Mouse (Mus musculus) heart, adult 11 months (tissue): ENCODE results near the gene Alkbh3.

Experiments
- DNase-seq: peaks from one replicate; pipeline ENCODE4 v3.0.0; 2022

Alkbh3 gene

DNA sequence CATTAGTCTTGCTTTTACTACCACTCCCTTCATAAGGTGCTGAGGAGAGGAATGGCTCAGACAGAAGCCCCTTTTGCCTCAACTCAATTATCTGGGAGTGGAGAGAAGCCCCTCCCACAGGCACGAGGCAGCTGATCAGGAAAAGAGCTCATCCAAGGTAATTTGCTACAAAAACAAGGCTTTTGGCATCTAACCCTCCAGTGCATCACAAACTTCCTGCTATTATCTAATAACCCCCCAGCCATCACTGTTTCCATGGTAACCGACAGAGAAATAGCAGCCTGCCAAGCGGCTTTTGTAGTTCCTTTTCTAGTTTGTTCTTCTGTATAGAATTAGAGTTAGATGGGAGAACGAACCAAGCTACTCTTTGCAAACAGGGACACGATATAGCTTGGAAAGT, 18.3 kb downstream of the Alkbh3 start:
- DNase-seq = peak; percentile 94

DNA sequence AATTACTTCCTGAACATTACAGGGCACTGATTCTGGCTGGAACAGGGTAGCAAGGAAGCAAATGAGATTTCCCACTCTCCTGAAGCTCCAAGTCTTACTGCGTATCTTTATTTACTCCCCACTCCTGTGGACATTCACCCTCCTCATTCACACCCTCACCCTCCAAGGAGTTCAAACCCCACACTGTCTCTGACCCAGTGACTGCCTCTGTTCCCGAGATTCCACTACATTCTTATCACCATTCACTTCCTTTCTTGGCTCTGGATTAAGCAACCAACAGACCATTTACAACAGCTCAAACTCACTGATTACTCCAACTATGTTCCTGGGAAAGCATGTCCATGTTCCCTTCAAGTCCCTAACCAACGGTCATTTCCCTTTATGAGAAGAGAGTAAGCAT, 19.3 kb downstream of the Alkbh3 start:
- peak; percentile 88 for DNase-seq

DNA sequence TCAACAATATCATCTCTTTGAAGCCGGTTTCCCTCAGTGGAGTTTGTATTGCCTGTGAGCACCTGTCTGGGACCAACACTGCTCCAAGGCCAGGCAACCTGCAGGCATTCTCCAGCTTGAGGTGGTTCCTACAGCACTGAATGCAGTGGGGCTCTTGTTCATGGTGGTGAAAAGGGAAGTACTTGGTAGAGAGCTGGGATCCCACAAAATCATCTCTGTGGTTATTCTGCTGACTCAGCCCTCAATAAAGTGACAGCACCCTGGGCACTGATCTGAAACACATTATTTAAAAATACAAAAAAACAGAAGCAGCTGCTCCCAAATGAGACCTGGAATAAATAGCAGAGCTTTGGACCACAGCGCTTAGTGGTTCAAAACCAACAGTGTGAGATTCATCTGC, 22.2 kb downstream of the Alkbh3 start:
- no peak for DNase-seq

DNA sequence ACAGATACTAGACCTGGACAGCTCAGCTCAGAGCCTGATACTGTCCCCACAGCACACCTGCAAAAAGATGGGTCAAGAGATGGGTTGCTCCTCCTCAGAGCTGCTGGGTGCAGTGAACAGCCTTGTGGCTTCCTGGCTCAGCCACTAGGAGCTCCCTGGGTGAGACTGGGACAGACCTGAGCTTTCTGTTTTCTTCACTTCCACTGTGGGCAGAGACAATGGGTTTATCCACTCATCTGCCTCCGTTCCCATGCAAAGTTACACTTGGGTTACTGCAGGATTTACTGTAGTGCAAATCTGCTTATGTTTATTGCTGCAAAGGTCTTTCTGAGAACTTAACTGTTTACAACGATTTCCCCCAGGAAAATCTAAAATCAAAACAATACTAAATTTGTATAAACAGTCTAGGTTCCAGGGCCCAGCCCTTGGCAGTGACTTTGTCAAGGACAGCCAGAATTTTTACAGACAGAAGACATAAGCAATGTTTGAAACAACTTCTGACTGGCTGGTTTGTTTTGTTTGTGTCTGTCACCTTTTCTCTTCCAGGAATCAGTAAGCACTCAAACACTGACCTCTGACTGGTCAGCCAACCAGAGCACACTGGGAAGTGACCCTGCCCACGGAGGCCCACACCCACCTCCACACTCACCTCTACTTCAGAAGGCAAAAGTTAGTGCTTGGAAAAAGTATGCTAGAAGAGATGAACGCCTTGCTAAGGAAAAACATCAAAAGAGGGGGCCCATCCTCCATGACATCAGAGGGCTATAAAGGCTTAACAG, 28.0 kb downstream of the Alkbh3 start:
- no peak for DNase-seq

DNA sequence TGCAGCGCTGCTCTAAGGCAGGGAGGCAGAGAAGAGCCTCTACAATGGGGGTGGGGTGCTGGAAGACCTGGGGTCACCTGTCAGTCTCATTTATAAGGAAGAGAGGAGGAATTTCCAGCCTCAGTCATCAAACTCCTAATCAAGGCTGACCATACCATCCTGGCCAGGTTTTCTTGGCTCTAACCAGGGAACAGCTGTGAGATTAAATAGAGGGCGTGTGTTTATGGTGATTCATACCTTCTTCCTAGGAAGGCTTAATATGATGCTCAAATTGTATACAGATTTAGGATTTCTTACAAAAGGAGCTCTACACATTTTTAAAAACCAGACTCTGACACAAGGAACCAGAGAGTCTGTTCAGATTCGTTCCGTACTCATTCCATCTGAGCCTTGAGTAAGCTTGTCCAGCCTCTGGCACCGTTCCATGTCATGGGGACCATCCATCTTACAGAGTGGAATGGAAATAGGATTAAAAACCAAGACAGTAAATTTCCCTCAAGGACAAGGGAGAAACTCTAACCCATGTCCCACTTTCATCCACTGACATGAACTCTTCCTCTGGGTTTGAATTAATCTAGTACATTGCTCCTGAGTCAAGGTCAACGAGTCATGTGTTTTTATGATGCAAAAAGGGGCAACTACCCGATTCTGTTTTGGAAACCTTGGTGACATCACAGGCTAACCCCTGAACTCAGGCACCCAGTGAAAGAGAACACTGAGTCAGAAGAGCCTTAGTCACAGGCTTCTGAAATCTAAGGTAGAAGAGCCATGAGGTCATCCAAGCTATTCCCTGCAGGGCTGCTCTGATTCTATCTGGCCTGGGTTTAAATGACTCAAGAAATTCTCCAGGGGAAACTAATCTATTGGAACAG, 31.1 kb downstream of the Alkbh3 start:
- no peak for DNase-seq

DNA sequence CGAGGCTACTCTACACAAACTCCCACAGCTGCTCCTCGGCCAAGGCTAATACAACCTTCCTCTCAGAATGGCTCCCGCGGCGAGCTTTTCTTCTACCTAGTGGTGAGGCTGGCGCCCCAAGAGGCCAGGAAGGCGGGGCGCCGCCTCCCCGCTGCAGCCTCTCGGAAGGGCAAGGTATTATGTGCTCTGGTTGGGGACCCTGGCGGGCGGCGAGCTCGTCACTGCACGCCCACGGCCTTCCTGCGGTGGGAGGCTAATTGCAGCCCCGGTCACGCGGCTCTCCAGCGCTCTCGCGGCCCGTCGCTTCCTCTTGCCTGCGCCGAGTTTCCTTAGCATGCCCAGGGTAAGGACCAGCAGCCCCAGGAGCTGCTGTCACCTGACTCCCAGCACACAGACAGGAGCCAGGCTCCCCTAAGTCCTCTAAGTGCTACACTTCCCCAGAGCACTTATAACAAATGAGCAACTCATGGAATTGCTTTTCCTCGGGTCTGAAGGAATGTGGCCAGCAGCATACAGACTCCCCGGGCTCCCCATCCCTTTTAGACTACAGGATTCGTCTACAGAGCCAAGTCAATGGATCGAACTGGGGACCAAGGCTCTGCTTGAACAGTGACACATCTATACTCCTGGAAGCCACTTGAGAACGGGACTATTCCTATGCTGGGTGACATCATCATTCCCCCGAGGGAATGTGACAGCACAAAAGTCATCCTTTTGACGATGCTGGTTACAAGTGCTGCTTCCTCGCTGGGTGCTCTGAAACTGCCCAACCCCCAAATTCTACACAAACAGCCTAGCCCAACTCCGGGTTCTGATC, 34.0 kb downstream of the Alkbh3 start:
- DNase-seq = peak; percentile 97

DNA sequence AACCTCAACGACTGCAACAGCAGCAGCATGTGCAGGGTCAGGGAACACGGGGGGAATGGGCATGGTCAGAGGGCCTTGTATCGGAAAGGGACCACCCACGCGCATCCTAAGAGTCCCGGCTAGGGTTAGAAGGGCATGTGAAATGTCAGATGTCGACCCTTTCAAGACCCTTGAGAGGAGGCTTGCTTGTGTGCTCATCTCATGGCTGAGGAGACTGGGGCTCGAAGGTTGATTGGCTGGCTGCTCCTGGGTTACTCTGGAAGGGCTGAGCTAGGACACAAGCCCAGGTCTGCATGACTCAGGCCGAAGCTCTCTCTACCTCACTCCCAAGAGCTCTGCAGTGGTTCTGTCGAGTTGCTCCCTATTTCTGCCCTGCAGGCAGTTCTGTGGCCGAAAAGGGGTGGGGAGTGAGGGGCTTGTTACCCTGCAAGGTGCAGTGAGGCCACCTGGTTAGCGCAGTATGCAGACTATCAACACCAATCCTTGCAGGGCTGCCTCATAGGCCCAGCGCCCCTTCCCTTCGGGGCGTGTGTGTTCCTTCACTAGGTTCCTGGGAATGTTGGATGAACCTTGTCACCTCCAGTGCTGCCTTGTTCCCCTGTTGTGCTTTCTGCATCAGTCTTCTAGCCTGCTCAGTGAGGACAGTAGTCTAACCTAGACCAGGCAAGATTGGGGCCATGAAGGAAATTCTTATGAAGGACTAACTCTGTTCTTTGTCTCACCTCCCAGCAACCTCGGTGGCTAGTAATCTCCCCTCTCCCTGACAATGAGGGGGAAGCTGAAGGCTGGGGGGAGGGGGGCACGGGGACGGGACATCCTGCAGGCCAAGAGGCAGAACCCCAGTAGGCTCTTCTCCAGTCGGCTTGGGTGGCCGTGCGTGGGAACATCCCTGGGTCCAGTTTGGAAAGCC, 34.8 kb downstream of the Alkbh3 start:
- no peak for DNase-seq

DNA sequence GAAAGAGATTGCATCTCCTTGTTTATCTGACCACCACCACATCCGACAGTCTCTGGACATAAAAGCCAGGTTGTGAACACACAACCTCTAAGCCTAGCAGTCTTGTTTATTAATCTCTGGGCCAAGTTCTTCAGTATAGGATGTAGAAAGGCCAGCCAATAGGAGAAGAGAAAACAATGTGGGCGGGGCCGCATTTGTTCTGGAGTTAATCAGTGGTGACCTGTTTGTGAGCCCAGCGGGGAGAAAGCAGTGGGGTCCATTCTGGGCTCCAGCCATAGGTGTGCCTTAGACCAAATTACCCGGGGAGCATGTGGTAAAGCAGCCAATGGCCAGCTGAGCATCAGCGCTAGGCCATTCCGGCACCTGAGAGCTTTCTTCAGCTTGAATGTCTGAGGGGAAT, 35.6 kb downstream of the Alkbh3 start:
- no peak for DNase-seq

DNA sequence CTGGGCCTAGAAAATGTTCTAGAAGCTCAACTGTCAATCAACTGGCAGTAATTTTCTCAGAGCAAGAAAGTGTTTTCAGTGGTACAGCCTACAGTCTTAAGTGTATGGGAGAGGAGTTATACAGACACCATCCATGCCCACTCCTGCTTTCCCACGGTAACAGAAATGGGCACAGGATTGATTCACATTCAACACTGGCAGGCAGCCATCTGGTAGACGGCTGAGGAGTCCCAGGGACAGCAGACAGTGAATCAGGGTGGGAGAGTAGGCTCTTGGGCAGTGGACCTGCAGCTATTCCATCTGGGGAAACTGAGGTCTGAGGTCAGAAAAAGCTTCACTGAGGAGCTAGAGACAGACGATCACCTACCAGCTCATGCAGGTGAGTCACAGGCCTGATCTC, 39.0 kb downstream of the Alkbh3 start:
- DNase-seq = no peak

DNA sequence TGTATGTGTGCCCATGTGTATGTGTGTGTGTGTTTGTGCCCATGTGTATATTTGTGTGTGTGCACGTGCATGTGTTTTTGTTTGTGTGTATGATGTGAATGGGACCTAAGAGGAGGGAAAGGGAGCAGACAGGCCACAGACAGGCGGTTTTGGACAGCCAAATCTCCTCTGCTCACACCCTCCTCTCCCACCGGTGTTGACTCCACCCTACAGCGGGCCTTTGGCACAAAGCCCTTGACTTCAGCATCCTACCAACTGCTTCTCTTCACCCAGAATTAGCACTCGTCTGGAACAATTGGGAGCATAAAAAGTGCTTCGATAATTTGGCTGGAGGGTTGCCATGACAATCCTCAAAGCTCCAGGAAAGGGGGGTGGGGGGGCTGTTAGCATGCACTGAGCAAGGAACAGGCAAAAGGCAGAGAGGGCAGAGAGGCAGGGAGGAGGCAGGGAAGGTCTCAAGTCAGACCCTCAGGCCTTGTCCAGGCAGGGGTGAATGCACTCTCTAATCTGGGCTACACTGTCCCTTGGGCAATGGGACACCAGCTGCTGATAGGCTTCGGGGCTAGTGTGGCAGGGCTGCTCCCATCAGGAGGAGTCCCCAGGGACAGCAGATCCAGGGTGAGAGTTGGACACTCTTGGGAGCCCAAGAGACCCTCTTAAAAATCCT, 46.0 kb downstream of the Alkbh3 start:
- peak; percentile 92 for DNase-seq

DNA sequence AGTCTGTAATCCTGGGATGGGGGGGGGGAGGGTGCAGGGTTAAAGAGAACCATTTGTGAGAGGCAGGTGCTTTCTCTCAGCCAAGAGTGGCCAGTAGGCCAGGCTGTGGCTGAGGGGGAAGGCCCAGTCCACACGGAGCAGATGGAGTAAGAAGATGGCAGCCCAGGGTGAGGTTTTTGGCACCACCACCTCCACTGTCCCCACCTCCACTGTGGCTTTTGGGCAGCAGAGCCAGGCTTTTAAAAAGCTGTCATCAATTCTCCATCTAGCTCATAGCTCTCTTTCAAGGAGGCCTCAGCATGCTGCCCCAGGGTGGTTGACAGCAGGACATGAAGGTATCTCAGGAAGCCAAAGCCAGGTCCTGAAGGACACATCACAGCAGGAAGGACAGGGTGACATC, 46.8 kb downstream of the Alkbh3 start:
- DNase-seq = no peak

DNA sequence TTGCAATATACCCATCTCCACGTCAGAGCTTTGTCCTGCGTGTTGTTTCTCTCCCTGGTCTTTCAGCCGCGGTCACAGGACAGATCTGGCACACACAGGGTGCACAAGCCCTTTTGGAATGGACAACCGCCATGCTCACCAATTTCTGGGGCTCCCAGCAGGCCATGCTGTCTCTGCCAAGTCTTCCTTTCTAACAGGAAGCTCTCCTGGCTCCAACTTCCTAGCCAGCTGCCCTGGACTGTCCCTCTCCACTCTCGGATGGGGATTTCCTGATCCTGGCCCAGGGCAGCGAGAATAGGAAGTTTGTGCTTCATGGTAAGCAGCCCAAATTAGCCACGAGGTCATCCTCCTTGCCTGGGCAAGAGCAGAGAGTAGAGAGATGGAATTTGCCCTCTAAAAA, 48.9 kb downstream of the Alkbh3 start:
- DNase-seq = peak; percentile 98

DNA sequence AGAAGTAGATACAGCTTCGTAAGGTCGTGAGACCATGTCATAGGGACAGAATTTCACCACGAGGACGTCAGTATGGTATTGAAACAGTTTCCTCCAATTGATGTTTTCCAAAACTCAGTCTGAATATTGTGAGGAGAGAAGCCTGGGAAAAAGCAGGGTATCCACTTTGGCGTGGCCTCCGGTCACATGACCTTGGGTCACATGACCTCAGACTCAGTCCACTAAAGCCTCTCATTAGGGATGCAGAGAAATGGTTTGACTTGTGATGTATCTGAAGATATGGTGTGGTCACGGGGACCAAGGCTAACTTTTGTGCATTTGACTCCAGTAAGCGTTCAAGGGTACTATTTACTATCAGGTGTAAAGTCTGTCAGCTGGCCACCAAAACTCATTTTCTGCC, 51.3 kb downstream of the Alkbh3 start:
- DNase-seq = no peak

DNA sequence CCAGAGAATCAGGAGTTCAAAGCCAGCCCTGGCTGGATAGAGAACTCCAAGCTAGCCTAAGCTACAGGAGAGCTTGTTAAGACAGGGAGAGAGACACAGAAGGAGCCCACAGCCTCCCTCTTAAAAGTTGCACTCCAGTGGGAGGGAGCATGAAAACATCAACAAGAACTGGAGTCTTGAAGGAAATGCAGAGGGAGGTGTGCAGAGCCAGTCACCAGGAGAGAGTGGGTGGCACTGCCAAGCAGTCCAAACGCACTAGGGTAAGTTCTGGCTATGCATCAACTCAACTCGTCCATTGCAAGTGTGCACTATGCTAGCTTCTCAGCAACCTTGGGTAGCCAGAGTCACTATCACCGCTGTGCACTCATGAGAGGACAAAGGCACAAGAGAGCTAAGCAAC, 52.4 kb downstream of the Alkbh3 start:
- DNase-seq = no peak

DNA sequence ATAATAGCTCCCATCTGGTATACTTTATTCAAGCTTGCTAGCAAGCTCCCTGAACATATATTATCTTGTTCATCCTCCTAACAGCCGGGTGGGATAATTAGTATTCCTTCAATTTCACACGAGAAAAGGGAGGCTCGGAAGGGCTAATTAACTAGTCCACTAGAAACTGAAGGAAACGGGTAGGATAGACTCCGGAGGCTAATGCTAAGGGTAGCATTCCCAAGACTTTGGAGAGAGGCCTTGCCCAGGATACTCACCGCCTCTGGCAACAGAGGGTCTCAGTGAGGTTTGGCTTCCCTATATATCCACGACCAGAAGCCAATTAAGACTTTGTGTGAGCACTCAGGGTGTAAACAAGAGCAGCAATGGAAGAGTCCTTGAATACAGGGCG, 52.8 kb downstream of the Alkbh3 start:
- DNase-seq = no peak

DNA sequence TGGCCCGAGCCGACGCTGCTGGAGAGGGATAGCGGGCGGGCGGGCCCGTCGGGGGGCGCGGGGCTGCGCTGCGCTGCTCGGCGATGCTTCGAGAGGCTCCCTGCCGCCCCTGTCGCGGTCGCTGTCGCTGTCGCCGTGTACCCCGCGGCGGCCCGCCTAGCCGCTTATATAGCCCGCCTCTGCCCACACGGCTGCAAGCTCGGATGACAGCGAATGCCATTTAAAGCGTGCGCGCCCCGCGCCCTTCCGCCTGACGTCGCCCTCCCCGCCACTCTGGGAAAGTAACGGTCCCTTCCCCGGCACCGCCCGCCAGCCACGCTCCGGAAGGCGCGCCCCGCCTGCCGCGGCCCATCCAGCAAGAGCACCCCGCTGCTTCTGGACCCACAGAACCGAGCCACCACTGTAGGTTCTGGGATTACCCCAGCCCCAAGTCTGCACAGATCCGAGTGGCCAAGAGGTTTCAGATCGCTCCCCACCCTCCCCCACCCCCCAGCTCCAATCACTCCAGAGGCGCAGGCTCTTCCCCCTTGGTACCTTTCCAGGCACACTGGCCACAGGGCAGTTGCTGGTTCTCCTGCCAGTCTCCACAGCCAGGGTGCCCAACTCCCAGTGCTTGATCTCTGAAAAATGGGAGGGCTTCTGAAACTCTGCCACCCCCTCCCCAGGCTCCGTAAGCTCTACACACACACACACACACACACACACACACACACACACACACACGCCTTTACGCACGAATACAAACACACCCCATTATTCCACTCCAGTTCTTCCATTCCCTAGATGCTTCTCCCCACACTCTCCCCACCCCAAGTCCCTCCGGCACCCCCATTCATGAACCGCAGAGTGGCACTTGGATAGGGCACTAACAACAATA, 53.5 kb downstream of the Alkbh3 start, which contains the start of gene Gm13889:
TSS of gene Gm13889 (minus strand) at position 294 of the 877 bp plus-strand sequence.
- DNase-seq = peak; percentile 97

DNA sequence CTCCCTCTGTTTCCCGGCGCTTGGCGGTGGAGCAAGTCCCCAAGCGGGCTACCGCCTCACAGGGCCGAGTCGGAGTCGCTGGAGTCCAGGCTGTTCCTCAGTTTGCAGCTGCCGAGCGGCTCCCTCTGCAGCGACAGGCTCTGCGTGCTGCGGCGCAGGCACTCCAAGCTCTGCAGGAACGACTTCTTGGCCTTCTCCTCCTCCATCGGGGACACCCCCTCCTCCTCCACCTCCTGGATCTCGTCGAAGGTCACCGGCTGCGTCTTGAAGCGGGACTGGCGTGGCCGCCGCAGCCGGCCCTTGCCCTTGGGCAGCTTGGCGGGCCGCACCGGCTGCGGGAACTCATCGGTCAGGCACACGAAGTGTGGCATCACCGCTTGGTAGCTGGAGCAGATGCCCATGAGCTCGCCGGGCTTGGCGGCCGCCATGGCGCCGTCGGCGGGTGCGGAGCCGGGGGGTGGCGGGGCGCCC, 54.2 kb downstream of the Alkbh3 start:
- DNase-seq = peak; percentile 97

DNA sequence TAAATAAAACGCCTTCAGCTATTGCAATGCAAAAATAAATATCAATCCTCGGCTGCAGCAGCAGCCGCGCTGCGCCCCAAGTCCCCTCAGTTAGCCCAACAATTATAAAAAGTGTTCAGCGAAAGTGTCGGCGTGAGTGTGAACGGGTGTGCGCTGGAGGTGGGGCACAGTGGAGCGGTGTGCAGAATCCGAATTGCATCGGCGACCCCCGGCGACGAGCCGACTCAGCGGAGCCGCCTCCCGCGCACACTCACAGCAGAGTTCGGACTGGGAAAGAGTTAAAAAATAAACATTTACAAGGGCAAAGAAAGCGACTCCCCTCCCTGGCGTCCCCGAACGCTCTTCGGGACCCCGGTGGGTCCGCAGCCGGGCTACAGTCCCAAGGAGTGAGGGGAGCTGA, 54.7 kb downstream of the Alkbh3 start:
- no peak for DNase-seq

DNA sequence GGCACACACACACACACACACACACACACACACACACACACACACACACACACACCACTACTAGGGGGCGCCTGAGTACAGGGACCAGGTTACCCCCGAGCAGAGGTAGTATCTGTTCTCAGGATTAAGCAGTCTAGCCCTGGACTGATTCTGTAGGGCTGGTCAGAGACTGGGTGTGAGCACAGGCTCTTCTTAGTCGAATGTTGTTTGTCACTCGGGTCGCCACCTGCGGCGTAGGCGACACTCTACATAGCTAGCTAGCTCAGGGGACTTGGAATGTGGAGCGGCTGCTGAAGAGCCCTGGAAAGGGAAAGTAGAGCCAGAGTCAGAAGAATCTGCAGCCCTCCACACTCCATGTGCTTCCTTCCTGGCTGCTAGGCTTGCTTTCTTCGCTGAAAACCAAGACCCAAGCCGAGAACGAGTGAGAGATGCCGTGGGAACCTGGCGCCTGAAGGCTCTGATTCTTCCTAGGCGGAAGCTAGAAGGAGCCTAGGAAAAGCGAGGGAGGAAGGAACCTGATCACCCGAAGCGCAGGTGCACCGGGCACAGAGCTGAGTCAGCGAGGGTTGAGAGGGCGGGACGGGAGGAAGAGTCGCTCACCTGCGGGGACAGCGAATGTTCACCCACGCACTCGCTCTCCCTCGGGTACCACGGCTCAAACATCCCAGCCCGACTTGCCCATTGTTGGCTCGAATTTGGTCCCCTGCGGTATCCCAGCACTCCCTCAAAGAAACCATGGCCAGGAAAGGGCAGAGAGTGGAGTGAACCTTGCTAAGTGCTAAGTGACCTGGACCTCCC, 55.6 kb downstream of the Alkbh3 start:
- DNase-seq = no peak

DNA sequence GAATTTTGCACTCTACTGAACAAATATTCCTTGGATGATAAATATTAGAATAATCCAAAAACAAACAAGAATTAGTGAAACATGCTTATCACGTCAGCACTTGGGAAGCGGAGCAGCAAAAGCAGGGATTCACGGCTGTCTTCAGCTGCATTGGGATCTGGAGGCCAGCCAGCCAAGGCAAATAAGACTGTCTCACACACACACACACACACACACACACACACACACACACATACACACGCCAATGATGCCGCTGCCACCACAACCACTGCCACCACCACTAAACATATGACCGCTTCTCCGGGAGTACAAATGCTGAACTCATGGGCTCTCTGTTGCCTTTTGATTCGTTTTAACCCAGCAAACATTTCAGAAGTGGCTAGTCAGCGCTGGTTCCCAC, 56.9 kb downstream of the Alkbh3 start:
- no peak for DNase-seq
